Mouse (Mus musculus): ENCODE measurements around the gene Hnf4a.

DNA sequence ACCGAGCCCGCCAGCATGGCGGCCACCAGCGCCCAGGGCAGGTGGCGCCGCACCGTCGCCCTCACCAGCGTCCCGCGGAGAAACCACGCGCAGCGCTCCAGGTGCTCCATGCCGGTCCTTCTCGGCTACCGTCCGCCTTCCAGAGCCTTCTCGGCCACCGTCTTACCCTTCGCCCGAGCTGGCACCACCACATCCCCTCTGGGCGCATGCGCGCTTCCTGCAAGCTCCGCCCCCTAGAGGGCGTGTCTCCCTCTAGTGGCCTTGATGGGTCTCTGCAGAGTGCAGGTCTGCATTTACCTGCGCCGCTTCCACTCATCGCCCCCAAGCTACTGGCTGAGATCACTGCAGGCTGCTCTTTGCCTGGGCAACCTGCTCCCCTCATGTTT is 34.1 kb upstream of the Hnf4a start, which contains the start of gene Fitm2:
- TF ChIP-seq CTCF (IDR thresholded peaks at IDR 0.05; ENCODE audit: borderline replicate concordance, insufficient read depth, low read length) (peak; percentile 93), POLR2A (IDR thresholded peaks at IDR 0.05; ENCODE audit: low read depth, low read length) (peak; percentile 74)
